Mouse (Mus musculus): Measurements from ENCODE around the gene Sema6b.

The Sema6b gene

DNA sequence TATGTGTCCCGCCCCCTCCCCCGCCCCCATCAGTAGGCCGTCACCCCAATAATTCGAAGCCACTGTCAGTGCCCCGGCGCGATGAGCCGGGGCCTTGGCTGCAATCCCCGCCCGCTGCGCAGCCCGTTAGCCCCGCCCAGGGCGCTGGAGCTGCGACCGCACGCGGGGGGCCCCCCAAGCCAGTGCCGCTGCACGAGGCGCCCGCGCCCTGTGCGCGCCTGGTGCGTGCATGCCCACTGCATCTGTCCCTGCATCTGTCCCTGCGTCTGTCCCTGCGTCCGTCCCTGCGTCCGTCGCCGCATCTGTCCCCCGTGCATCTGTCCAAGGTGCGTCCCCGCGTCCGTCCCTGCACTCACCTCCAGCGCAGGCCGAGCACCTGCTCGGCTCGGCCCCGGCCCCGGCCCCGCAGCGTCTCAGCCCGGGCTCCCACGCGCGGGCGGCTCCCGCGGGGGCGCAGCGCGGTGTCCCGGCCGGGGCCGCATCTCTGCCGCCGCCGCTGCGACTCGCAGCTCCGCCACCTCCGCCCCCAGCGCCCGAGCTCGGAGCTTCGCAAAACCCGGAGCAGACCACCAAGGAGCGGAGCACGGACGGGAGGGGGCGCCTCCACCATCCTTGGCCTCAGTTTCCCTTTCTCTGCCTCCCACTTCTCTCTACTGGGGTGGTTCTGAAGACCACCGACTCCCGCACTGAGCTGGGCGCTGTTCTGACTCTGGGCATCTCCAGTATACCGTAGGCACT lies at the start of gene Sema6b:
Gene Sema6b (minus strand): TSS at position 486 of the 738 bp plus-strand sequence.
- peak; percentile 82 for DNase-seq

DNA sequence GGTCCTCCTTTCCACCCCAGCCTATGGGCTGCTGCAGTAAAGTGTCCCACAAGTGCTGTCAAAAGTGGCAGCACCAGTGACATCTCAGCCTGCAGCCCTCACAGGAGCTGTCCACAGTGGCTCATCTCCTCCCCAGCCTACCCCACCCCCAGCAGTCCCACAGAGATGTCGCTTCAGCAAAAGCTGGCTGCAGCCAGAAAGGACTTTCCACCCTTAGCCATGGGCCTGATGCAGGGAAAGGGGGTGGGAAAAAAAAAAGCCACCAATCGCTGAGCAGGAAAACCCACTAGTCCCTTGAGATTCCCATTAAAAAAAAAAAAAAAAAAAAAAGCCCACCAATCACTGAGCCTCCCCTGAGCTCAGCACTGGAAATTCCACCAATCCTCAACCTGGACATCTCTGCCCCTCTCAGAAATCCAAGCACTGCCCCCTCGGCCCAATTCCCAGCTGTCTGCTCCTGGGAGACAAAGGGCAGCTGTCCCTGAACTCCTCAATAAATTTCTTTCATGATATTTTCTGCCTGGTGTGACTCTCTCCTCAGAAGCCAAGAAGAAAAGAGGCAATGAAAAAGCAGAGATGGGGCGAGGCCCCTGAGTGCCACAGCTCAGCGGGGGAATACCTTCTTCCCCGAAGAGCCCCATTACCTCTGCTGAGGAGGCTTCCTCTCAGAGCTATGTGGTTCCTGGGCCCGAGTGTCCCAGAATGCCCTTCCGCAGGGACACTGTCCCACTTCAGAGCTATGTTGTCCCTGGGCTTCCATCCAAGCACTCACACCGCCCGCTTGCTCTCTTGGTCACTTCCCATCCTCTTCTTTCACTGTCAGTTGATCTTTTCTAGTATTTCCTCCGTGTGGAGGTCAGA lies 45.4 kb upstream of the Sema6b start:
- peak; percentile 74 to 83 for DNase-seq

DNA sequence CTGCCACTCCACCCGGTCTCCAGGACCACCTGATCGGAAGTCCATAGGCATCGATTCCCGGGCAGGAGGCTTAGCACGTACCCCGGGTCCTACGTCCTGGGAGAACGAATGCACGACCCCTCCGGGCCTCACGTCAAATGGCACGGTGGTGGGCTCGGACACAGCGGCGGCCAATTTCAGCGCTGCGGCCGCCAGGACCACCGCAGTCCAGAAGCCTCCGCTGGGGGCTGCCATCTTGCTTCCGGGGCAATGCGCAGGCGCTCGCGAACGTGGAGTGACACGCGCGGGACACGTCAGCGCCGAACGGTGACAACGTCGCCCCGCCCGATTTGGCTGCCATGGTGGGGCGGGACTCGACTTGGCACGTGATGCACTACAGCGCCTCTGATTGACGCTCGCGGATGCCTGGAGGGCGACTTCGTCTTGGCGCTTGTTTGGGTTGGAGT lies 43.5 kb upstream of the Sema6b start, which contains the start of gene Mydgf:
Gene Mydgf (minus strand): TSS at position 263 of the 446 bp plus-strand sequence.
- peak; percentile 97 to 98 for DNase-seq

DNA sequence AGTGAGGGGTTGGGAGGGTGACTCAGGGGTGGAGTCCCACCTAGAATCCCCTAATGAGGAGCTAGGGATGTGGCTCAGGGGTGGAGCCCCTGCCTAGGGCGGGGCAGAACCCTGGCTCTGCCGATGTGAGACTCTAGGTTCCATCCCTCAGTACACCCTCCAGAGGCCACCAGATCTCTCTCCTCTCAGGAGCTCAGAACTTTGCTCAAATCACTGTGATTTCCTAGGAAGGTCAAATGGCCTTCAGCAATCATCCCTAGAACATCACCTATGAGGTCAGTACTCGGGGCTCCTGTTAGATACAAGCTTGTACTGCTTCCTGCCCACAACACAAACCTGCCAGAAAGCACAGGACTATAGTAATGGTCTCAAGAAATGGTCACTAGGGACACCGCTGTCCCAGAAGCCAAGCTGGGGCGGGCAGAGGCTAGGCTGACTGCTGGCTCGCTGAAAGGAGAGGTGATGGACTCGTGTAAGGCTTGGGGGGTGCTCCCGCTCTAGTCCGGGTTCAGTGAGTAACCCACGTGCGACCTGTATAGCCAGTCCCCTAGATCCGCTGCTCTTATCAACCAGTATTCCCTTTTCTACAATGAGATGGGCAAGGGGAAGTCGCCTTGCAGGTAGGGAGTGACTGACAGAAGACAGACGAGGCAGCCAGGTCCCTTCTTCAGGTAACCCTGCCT lies 43.0 kb upstream of the Sema6b start:
- no peak for DNase-seq

DNA sequence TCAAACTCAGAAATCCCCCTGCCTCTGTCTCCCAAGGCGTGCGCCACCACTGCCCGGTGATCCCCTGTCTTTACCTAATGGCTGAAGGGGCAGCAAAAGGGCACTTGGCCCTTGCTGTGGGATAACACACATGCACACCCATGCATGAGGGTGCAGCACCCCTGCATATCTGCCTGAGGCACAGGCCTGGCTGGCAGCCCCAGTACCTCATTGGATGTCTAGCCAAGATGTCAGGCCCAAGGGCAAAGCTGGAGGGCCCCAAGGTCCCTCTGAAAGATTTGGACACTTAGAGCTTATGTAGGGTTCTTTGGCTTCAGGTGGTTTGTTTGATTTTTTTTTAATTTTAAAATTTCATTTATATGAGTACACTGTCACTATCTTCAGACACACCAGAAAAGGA lies 35.3 kb upstream of the Sema6b start:
- DNase-seq, result no peak

DNA sequence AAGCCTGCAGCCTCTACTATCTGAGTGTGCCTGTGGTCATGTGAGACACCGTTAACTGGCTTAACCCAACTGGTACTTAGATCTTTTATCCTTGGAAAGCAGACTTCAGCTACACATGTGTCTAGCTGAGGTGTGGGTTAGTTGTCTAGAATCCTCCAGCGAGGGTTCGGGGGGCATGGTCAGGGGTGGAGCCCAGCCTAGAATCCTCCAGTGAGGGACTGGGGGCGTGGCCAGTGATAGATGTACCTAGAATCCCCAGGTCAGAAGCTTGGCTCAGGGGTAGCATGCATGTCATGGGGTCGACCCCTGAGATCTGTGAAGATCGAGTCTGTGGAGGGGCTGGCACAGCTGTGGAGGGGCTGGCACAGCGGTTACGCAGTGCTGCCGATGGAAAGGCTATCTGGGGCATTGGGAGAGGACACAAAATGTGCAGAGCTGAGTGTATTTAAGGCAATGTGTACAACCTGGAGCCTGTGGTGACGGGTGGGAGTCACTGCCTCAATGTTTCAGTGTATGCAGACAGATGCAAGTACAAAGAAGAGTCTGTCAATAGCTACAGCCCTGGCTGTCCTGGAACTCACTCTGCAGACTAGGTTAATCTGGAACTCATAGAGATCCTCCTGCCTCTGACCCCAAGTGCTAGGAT lies 33.4 kb upstream of the Sema6b start:
- peak; percentile 33 to 46 for DNase-seq

DNA sequence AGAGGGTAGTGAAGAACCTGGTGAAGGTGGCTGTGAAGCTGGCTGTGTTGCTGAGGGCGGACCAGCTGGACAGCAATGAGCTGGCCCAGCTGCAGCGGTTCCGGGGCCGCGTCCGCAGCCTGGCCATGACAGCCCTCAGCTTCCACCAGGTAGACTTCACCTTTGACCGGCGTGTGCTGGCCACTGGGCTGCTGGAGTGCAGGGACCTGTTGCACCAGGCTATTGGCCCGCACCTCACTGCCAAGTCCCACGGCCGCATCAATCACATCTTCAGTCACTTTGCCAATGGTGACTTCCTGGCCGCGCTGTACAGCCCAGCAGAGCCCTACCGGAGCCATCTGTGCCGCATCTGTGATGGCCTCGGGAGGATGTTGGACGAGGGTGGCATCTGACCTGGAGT lies 31.7 kb upstream of the Sema6b start:
- DNase-seq, result no peak

DNA sequence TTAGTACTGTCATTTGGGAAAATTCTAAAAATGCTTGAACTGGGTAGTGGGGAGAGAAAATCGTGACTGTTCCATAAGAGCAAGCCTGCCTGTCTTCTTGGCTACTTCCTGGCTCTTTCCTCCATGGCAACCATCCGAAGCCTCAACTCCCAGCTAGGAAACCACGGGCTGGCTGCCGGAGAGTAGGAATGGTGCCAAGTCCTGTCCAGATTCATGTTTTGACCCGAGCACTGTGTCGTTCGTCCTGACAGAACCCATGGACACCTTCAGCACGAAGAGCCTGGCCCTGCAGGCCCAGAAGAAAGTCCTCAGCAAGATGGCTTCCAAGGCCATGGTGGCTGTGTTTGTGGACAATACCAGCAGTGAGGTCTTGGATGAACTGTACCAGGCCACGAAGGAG lies 31.3 kb upstream of the Sema6b start:
- no peak for DNase-seq

DNA sequence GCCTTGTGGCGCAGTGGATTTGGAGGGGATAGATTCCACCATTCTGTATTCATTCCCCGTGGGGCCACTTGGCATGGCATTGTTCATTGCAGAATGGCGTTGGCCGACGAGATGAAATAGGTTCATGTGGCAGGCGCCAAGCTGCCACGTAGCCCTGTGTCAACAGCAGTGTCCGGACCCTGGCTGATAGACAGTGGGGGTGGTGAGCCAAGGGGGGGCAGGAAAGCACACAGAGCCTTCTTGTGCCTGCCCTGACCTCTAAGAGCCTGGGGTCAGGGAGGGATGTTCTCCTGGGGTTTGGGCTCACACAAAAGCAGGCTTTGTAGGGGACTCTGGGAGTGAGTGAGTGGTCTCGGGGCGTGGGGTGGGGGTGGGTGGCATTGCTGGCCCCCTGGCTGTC lies 30.5 kb upstream of the Sema6b start:
- no peak for DNase-seq

DNA sequence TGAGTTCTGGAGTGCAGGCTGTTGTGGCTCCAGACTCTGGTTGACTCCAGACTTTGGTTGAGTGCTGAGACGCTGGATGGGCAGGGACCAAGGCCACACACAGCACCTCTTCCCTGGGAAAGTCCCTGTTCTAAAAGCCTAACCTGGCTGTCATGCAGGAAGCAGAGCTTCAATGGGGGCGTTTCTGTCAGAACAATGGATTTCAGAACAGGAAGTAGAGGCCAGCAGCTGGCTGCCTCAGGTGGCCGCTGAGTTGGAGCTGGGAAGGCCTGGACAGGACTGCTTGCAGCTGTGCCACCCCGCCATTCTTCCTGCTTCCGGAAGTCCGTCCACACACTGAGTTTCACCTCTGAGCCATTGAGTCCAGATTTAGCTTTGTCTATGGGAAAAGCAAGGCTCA lies 29.7 kb upstream of the Sema6b start:
- DNase-seq, result peak; percentile 37 to 57

DNA sequence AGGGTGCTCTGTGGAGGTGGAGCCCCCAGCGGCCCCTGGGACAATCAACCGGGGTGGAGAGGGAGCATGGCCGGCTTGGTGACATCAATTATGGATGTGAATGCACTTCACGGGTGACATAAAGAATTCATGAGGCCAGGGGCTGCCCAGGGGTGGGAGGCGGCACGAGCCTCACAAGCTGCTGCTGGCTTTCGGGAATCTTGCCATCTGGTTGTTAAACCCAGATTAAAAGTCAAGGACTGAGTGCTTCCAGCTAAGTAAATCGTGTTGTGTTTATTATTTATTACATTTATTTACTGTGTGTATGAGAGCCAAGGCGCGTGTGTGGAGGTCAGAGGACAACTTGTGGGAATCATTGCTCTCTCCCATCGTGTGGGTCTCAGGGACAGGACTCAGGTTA lies 25.5 kb upstream of the Sema6b start:
- peak; percentile 36 to 48 for DNase-seq

DNA sequence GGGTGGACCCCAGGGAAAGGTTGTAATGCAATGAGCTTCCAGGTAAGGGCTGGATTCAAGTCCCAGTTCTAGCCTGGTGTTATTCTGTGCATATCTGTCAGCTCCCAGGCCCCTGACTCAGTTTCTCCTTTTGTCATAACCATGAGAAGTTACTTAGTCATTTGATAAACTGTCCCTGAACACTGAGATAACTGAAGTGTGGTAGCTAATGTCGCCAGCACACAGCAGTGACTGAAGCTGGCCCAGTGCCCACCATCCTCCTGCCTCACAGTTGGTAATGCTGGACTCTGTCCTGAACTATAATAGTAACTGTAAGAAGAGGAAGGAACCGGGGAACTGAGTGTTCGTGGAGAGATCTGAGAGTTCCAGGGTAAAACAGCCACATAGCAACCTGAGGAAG lies 24.4 kb upstream of the Sema6b start:
- no peak for DNase-seq

DNA sequence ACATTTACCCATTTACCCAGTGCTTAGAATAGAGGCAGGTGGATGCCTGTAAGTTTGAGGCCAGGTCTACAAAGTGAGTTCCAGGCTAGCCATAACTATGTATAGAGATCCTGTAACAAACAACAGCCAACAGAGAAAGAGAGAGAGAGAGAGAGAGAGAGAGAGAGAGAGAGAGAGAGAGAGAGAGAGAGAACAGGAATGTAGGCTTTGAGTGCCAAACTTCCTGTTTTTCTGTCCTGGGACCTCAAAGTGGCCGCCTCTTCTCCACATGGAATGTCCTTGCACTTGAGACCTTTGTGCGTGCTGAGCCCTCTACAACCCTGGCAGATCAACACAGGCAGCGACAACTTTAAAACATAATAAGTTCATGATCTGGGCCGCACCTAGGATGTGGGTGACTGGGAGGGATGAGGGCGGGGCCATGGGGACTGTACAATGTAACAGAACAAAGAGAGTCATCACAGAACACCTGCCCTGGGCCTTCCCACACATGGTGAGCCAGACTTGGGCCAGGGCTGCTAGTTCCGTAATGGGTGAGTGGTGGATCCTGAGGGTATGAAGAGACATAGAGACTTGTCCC lies 23.5 kb upstream of the Sema6b start:
- DNase-seq, result no peak

DNA sequence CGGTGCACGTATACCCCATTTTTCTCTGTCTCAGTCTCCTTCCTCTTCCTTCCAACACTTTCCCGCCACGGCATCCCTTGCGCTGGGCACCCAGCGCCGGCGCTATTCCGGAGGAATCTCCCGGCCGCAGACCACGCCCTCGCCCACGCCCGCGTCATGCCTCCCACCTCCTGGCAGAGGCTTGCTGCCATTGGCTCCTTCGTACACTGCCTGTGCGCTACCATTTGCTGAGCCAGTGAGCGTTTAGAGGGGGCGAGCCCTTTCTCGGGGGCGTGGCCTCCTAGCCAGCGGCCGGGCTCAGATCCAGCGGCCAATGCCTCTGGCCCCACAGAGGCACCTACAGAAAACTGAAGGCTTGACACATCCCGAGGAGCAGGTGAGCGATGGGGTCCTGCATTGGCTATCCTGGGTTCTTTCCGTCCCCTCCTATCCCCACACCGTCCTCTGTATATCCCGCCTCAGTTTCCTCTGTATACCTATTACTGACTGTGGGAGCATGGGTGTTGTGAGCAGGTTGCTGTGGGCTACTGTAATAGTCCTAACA lies 22.2 kb upstream of the Sema6b start, which contains the start of gene Tnfaip8l1:
Gene Tnfaip8l1 (plus strand): TSS at position 247 of the 544 bp plus-strand sequence.
- DNase-seq, result peak; percentile 96 to 97

DNA sequence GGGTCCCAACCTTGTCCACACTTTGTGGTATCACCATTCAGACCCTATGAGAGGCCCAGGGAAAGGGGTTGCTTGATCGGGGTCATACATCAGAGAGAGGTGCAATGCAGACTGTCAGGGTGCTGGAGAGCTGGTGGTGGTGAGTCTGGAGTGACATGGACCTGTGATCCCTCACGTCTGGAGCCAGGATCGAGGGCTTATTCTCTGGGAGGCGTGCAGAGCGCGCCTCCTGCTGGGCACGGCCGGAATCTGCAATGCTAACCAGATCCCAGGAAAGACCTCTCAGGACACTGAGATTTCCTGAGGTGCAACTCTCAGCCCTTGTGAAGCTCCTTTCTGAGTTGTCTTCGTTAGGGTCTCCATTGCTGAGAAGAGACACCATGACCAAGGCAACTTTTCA lies 19.6 kb upstream of the Sema6b start:
- DNase-seq, result peak; percentile 80 to 85

DNA sequence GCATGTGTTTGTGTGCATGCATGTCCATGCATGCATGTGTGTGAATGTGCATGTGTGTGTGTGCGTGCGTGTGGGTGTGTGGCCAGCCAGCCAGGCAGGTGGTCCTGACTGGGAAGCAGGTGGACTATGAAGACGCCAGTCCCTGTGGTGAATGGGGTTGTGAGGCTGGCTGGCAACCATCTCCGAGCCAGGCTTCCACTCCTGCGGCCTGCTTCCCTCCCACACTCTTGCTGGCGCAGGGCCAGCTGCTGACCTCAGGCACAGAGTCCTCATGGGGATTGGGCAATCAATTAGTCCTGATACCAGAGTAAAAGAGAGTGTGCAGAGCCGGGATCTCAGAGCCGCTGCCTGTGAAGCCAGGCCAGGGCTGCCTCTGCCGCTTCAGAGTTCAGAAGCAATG lies 13.5 kb upstream of the Sema6b start:
- peak; percentile 73 to 81 for DNase-seq

DNA sequence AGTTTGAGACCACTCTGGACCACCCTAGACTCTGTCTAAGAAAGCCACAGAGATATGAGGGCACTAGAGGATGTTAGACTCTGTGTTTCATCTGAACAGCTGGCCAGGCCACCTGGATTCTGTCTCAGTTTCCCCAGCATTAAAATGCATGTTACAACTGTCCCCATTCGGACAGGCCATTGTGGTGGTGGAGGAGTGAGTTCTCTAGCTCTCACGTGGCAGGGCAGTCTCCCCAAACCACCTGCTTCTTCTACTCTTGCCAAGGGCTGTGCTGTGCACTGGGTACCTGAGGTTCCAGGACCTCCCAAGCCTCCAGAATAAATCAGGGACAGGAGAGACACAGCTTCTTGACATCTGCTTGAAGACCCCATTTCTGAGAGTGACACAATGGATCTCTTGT lies 9.8 kb upstream of the Sema6b start:
- no peak for DNase-seq

DNA sequence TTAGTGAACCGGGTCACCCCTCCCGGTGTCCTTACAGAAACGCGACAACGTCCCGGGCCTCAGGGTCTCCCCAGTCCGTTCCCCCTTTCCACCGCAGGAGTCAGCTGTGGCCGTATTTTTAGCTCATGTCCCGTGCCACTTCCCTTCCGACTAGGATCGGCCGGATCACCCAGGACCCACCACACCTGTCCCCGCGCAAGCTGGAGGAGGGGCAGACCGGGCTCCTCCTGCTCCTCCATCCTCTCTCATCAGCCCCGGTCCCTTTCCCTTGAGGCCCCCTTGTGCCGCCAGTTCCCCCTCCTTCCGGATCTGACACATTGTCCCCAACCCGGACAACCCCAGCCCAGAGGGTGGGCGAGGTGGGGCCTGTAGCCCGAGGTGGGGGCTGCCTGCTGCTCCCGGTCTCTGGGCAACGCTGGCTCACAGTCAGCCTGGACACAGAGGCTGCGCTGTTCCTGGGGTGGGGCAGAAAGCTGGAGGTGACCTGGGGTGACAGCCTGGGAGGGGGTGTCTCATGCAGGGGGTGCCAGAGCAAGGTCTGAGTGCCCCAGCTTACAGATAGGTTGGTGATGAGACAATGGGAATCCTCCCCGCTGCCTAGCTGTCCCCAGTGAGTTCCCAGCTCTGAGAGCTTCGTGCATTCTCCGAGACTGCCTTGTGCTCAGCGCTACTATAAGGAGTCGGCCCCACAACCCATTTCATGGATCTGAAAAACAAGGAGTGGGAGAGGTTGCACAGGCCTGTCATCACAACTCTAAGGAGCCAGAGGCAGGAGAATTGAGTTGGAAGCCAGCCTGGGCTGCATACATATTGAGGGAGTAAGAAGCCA lies 8.9 kb upstream of the Sema6b start:
- DNase-seq, result no peak

DNA sequence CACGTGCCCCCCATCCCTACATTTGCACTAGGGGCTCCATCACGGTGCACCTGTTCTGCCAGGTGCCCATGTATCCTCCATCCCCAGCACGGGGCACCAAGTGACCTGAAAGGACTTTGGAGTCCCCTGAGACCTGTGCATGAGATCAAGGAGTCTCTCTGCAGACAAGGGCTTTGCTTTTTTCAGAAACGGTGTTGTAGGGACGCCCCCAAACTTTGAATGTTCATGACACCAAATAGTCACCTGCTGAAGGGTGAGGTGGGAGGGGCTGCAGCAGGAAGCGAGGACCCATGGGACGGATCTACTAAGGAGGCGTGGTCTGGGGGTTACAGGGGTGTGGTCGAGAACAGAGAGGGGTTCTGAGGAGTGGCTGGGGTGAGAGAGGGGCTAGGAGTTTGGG lies 8.1 kb upstream of the Sema6b start:
- DNase-seq, result no peak

DNA sequence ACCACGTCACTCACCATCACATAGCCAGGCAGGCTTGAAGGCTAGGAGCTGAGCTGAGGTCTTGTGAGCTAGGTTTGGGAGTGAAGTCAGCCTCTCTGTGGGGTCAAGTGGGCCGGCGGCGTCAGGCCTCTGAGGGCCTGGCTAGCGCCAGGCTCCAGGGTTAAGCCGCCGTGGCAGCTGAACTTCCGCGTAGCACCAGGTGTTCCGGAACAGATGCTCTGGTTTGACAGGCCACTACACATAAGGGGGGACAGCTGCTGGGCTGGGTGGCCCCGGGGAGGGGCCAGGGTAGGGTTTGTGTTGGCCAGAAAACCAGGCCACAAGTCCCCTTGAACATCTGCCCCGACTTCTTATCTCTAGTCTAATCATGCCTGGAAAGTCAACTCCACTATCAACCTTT lies 7.3 kb upstream of the Sema6b start:
- no peak for DNase-seq

DNA sequence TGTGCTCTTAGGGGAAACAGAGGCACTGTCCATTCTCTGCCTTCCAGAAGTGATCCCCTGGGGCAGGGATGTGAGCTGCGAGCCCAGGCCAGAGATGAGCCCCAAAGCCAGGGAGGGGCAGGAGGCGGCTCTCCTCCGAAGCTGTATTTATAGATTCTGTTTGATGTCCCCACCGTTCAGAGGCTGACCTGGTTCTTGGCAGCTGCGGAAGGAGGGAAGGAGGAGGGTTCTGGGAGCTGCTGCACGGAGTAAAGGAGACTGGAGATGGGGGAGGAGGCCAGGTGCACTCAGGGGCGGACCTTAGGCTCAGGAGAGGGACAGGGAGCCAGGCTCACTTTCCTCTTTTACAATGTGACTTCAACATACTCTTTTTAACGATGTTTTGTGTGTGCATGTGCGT lies 6.0 kb upstream of the Sema6b start:
- no peak for DNase-seq
